Mouse (Mus musculus): ENCODE measurements at regions not wholly inside any gene's neighbourhood (a gene's known extent, or its start where the extent isn't known, plus 50 kb on each side); places are given as distances from the start of the nearest gene placed in this dataset.
"Not testable (repeated sequence)": the region's sequence is repeated elsewhere in the genome, so short reads cannot be mapped to it uniquely, and the experiment has no call there.

GRCm38 (mm10) chr10:52529661-52530060 lies 112.3 kb downstream of the Nus1 start:
- DNase-seq (ENCODE audit: inconsistent age in 2 of 2, low spot score in 1 of 2) = not testable (repeated sequence)

DNA sequence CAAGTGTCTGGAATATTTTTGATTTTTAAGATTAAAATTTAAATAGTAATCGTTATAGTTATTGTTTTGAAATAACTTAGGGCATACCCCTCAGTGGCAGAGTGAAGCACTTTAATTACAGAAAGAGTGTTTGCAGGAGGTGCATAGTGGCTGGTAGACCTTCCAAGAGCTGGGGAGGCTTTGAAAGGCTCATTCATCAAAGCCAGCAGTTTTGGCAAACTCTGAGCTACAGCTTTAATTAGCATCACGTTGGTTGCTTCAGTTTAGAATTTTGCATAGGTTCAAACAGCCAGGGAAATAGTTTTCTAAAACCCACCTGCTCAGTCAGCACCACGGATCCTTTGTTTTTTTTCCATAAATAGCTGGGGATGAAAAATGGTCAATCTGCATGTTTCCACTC lies 113.5 kb downstream of the Nus1 start:
- DNase-seq (ENCODE audit: inconsistent age in 2 of 2, low spot score in 1 of 2) = no peak

GRCm38 (mm10) chr10:52533278-52533892 lies 116.0 kb downstream of the Nus1 start:
- DNase-seq (ENCODE audit: inconsistent age in 2 of 2, low spot score in 1 of 2) = no peak

DNA sequence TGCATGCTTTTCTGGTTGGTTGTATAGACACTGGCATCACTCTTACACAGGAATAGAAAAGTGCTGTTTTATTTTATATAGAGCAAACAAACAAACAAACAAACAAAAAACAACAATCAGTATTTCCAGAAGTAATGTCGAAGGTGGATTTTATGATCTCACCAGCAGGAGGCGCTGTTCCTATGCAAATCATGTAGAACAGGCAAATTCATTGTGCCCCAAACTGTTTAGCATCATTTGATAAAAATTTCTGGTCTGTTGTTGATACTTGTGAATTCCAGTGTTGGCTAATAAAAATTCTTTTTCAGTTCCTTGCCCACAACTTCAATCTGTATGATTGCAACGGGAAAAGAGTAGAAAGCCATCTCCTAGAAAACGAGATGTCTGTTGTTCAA lies 116.5 kb downstream of the Nus1 start:
- DNase-seq (ENCODE audit: inconsistent age in 2 of 2, low spot score in 1 of 2) = peak; percentile 9 to 61

GRCm38 (mm10) chr10:52545566-52545965 lies 128.2 kb downstream of the Nus1 start:
- DNase-seq (ENCODE audit: inconsistent age in 2 of 2, low spot score in 1 of 2) = no peak

DNA sequence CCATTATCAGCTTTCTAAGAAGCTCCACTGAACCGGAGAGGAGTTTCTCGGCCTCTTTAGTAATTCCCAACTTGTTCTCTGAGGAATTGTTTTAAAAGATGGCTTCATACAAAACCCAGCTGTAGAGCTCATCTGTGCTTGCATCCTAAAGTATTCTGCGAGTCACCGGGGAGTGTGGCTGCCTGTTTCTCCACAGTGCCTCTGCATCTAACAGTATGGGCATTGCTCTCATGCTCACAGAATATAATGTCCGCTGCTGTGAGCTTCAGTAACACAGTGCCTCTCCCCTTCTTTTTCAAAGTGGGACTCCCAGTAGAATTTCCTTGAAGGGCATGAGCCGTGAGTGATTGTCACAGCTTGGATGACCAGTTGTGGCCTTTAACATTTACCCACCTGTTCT lies 113.0 kb upstream of the Slc35f1 start:
- no peak for DNase-seq (ENCODE audit: inconsistent age in 2 of 2, low spot score in 1 of 2)

DNA sequence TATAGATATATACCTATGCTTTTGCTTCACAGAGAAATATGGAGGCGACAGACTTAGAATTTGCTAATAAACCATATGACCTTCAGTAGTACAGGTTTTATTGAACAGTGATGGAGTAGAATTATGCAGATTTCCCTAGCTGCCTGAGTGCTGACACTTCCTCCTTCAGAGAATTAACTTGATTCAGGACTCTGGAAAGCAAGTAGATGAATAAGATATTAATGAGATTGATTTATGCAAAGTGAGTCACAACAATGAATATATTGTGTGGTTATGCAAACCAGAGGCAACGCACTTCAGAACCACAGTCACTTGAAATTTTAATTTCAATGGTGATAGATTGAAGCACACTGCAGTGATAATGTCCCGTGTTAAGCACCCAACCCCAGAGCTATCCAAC lies 112.5 kb upstream of the Slc35f1 start:
- no peak for DNase-seq (ENCODE audit: inconsistent age in 2 of 2, low spot score in 1 of 2)

- no peak for DNase-seq (ENCODE audit: inconsistent age in 2 of 2, low spot score in 1 of 2)
Observed at GRCm38 (mm10) chr10:52578238-52578832, 112.0 kb upstream of the Slc35f1 start.

DNA sequence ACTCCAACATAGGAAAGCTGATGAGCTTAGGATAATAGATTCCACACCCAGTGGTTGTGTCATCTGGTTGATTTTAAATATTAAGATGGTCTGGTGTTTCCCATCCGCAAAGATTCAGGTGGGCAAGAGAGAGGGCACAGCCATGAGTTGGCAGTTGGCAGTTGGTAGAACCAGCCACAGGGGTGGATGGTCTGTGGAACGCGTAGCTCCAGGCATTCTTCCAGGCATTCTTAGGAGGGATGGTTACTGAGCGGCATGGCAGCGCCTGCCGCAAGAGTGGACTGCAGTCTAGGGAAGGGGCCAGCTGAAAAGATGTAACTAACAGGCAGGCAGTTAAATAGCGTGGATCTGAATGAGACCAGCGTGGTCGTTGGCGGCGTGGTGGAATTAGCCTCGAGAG lies 96.6 kb upstream of the Slc35f1 start:
- DNase-seq (ENCODE audit: inconsistent age in 2 of 2, low spot score in 1 of 2) = no peak
